In the genomic region with DNA sequence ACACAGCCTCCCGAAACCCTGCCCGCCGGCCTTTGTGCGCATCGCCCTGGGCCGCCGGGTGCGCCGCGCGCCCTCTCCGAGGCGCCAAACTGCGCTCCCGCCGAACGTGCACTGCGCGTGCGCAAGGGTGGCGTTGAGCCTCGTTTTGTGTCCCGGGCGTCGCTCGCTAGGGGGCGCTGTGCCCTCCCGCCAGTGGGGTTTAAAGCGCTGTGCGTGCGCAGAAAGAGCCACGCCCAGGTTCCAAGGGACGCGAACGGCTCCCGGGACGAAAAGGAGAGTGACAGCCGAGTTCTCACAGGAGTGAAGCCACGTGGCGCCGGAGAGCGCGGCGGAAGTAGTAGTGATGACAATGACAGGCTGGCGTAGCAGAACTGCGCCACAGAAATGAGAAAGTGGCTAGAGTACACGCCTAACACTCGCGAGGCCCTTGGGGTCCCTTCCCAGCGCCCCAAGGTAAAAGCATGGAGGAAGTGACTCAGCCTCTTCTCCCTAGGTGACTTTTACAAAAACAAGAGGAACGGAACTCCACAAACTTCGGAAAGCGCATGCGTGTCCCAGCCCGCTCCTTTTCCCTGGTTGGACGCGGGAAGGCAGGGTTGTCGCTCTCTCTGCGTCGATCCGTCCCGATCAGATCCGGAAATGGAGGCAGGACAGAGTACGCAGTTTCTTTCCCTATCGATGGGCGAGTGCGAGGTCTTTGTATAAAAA, we compare ENCODE assay signal across 7 mouse cellular contexts. TPM values are rescaled to one million over a fixed set of nuclear protein-coding genes. Genes with fewer than 3 reads are reported as not detected.
DNase-seq lines count a peak whose midpoint lies in the region; ATAC-seq lines count a peak whose summit lies in the region.

No protein-coding gene starts in this region.

- peak overlapping the region; percentile 66 for H3K9ac ChIP-seq in embryonic facial prominence, embryonic 12.5 days
- H3K9ac ChIP-seq in limb, embryonic 11.5 days (ENCODE audit: low read length): peak overlapping the region; percentile 72
- peak overlapping the region; percentile 62 for H3K9ac ChIP-seq in midbrain, embryonic 14.5 days (replicated peaks; ENCODE audit: low read length)

- WGBS in embryonic facial prominence, embryonic 12.5 days: under 1% methylated on average over 67 of the region's 67 CpGs
- WGBS in limb, embryonic 11.5 days: under 1% methylated on average over 67 of the region's 67 CpGs
- under 1% methylated on average over 67 of the region's 67 CpGs for WGBS in midbrain, embryonic 14.5 days

- DNase-seq in adrenal gland, postnatal 25 days: peak; percentile 99
- DNase-seq in heart, adult 11 months: peak; percentile 100
- peak; percentile 99 for DNase-seq in kidney, adult 18-20 months
- DNase-seq in limb, embryonic 11.5 days (ENCODE audit: low spot score): peak; percentile 100
- DNase-seq in midbrain, embryonic 14.5 days: peak; percentile 100
- peak; percentile 98 to 99 for DNase-seq in spleen, adult 18-20 months

- peak overlapping the region; percentile 56 for H3K4me2 ChIP-seq in embryonic facial prominence, embryonic 12.5 days (replicated peaks)
- peak overlapping the region; percentile 59 for H3K4me2 ChIP-seq in limb, embryonic 11.5 days (ENCODE audit: low read depth, severe bottlenecking)
- H3K4me2 ChIP-seq in midbrain, embryonic 14.5 days (ENCODE audit: low read length): peak overlapping the region; percentile 74

- no peaks in the 10 kb centered on the region for H3K9me3 ChIP-seq in embryonic facial prominence, embryonic 12.5 days
- H3K9me3 ChIP-seq in limb, embryonic 11.5 days (ENCODE audit: control insufficient read depth, low read length): no peaks in the 10 kb centered on the region
- H3K9me3 ChIP-seq in midbrain, embryonic 14.5 days (ENCODE audit: control insufficient read depth, low read length): no peaks in the 10 kb centered on the region

- peak; percentile 92 for ATAC-seq in embryonic facial prominence, embryonic 12.5 days (ENCODE audit: insufficient number of reproducible peaks, insufficient read depth, low FRiP score, low TSS enrichment)
- ATAC-seq in limb, embryonic 11.5 days (ENCODE audit: insufficient number of reproducible peaks, low FRiP score, low TSS enrichment, low read depth): peak; percentile 91
- peak; percentile 93 for ATAC-seq in midbrain, embryonic 14.5 days (ENCODE audit: low FRiP score, low TSS enrichment)

- peak overlapping the region; percentile 43 for H3K4me3 ChIP-seq in embryonic facial prominence, embryonic 12.5 days
- H3K4me3 ChIP-seq in limb, embryonic 11.5 days (ENCODE audit: low read depth, low read length): peak overlapping the region; percentile 40
- peak overlapping the region; percentile 53 for H3K4me3 ChIP-seq in midbrain, embryonic 14.5 days (replicated peaks; ENCODE audit: low read depth, low read length)

- H3K27me3 ChIP-seq in embryonic facial prominence, embryonic 12.5 days: no peaks in the 10 kb centered on the region
- H3K27me3 ChIP-seq in limb, embryonic 11.5 days (ENCODE audit: control insufficient read depth, insufficient read depth, low read length): no peaks in the 10 kb centered on the region
- no peaks in the 10 kb centered on the region for H3K27me3 ChIP-seq in midbrain, embryonic 14.5 days (ENCODE audit: control insufficient read depth, insufficient read depth, low read length)

- H3K4me1 ChIP-seq in embryonic facial prominence, embryonic 12.5 days: peaks cover 5% of the 10 kb centered on the region; the same call in 1 of the 2 replicates
- no peaks in the 10 kb centered on the region for H3K4me1 ChIP-seq in limb, embryonic 11.5 days (ENCODE audit: control insufficient read depth, insufficient read depth, low read length)
- peaks cover 8% of the 10 kb centered on the region for H3K4me1 ChIP-seq in midbrain, embryonic 14.5 days (ENCODE audit: control insufficient read depth, insufficient read depth, low read length)

- H3K27ac ChIP-seq in embryonic facial prominence, embryonic 12.5 days: peak overlapping the region; percentile 98
- peak overlapping the region; percentile 95 for H3K27ac ChIP-seq in limb, embryonic 11.5 days (replicated peaks; ENCODE audit: low read depth, low read length)
- peak overlapping the region; percentile 98 for H3K27ac ChIP-seq in midbrain, embryonic 14.5 days (replicated peaks; ENCODE audit: low read depth, low read length)

- no peaks in the 10 kb centered on the region for H3K36me3 ChIP-seq in embryonic facial prominence, embryonic 12.5 days
- H3K36me3 ChIP-seq in limb, embryonic 11.5 days (ENCODE audit: control insufficient read depth, insufficient read depth, low read length): no peaks in the 10 kb centered on the region
- no peaks in the 10 kb centered on the region for H3K36me3 ChIP-seq in midbrain, embryonic 14.5 days (ENCODE audit: control insufficient read depth, insufficient read depth, low read length)

RNA-seq across cellular contexts. Expression of gene Zfp239, which starts 17.7 kb away (rescaled TPM):
- 3.0 and 4.3 TPM in 2 replicates for total RNA-seq in adrenal gland, postnatal 25 days (2021)
- polyA plus RNA-seq in embryonic facial prominence, embryonic 12.5 days (2016; fragmentation: Nextera tagmentation; extraction: Ambion mirVana): 15.7 and 19.2 TPM in 2 replicates
- 13.2 and 16.2 TPM in 2 replicates for polyA plus RNA-seq in limb, embryonic 11.5 days (2014; fragmentation: Nextera tagmentation; extraction: Ambion mirVana)
- 10.1 and 13.2 TPM in 2 replicates for polyA plus RNA-seq in midbrain, embryonic 14.5 days (2014; fragmentation: Nextera tagmentation; extraction: Ambion mirVana)

RNA-seq across cellular contexts. Expression of gene Hnrnpf, which starts 20.6 kb away (rescaled TPM):
- total RNA-seq in adrenal gland, postnatal 25 days (2021): 333 and 372 TPM in 2 replicates
- polyA plus RNA-seq in embryonic facial prominence, embryonic 12.5 days (2016; fragmentation: Nextera tagmentation; extraction: Ambion mirVana): 659 and 677 TPM in 2 replicates
- polyA plus RNA-seq in limb, embryonic 11.5 days (2014; fragmentation: Nextera tagmentation; extraction: Ambion mirVana): 852 and 860 TPM in 2 replicates
- 215 and 312 TPM in 2 replicates for polyA plus RNA-seq in midbrain, embryonic 14.5 days (2014; fragmentation: Nextera tagmentation; extraction: Ambion mirVana)

RNA-seq across cellular contexts. Expression of gene Zfp637, which starts 38.6 kb away (rescaled TPM):
- total RNA-seq in adrenal gland, postnatal 25 days (2021): 36.1 and 37.0 TPM in 2 replicates
- polyA plus RNA-seq in embryonic facial prominence, embryonic 12.5 days (2016; fragmentation: Nextera tagmentation; extraction: Ambion mirVana): 175 and 182 TPM in 2 replicates
- 155 and 163 TPM in 2 replicates for polyA plus RNA-seq in limb, embryonic 11.5 days (2014; fragmentation: Nextera tagmentation; extraction: Ambion mirVana)
- polyA plus RNA-seq in midbrain, embryonic 14.5 days (2014; fragmentation: Nextera tagmentation; extraction: Ambion mirVana): 152 and 165 TPM in 2 replicates

RNA-seq across cellular contexts. Expression of gene Fxyd4, which starts 57.9 kb away (rescaled TPM):
- not detected in 2 replicates for total RNA-seq in adrenal gland, postnatal 25 days (2021)
- 2.2 and 3.7 TPM in 2 replicates for polyA plus RNA-seq in embryonic facial prominence, embryonic 12.5 days (2016; fragmentation: Nextera tagmentation; extraction: Ambion mirVana)
- polyA plus RNA-seq in limb, embryonic 11.5 days (2014; fragmentation: Nextera tagmentation; extraction: Ambion mirVana): 2.0 and 3.9 TPM in 2 replicates
- polyA plus RNA-seq in midbrain, embryonic 14.5 days (2014; fragmentation: Nextera tagmentation; extraction: Ambion mirVana): 1.4 and 1.7 TPM in 2 replicates

Comparison
In these comparisons a context has a peak if more than half of its experiments do, and no peak if none do; other contexts are left out.
1. Peak in every context shown above with its lines: DNase-seq, ATAC-seq, H3K4me3 ChIP-seq and H3K27ac ChIP-seq.